Mouse (Mus musculus) left cerebral cortex, postnatal 36 days (tissue): ENCODE measurements around the gene Gm18336. TPM values are rescaled to one million over a fixed set of nuclear protein-coding genes. Genes with fewer than 3 reads are reported as not detected.
"Not testable (repeated sequence)": the region's sequence is repeated elsewhere in the genome, so short reads cannot be mapped to it uniquely, and the experiment has no call there.

Source experiments
- DNase-seq, 2 experiments: peaks; one replicate each; pipeline ENCODE4 v3.0.0; 2021 to 2022; ENCODE audit warnings: low spot score in 2 of 2, mixed read lengths in 1 of 2
- intact Hi-C: fragments of 180-260 bp; cut with DNase I; formaldehyde crosslinking; loops from one replicate; pipeline ENCODE4 v1.15.1; 2025
- total RNA-seq, 2 experiments: library from RNA; stranded (reverse); gene quantifications; 2 replicates each; pipeline ENCODE4 v1.2.3; 2021

The Gm18336 gene
- total RNA-seq, result not detected

DNA sequence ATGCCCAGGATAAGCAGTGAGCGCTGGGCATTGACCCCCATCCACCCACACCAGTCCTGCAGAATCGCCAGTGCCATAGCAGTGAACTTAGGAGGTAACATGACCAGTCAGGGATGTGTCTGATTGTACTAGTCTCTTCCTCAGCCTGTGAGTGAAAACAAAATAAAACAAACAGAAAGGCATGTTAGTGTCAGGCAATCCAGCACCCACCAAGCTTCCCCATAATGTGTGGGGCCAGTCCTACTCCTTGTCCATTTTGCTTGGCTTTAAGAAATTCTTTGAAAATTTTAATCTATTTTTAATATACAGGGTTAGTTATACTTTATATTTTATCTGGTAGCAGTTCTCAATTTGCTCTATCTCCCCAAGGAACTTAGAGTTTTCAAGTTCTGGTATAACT is at the start of gene Gm18336:
TSS of gene Gm18336 (minus strand) at position 101 of the 400 bp plus-strand sequence.
- DNase-seq, intact Hi-C loops: not testable (repeated sequence)

DNA sequence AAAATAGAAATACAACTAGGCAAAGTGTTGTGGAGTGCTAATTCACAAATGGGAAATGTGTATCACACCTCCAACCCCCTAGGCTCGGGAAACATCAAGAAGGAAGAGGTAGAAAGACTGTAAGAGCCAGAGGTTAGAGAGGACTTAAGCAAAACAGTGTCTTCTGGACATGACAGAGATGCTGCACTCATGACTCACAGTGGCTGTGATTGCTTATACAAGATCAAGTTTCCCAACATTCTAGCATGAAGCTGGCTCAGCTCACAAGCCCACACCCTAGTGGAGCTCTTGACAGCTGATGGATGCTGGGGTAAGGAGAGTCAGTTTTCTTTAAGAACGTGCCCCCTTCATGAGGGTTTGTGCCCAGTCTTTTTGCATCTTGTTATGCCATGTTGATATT is 42.9 kb upstream of the Gm18336 start:
- intact Hi-C loops, result no loop called here
- DNase-seq, result no peak

DNA sequence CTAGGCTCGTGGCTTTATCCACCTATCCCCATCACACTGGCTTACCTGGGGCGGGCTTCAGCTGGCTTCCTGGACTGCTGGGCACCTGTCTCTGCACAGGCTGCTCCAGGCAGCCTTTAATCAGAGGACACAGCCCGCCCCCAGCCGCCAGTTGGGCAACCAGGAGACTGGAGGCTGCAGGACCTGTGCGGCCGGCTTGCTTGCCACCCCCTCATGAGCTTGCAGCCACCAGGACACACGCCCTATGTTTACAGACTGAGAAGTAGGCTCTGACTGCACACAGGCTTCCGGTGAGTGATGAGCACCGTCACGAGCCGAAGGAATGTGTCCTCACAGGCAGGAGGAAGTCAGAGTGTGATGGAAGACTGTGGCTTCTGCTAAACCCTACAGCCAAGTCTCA is 36.7 kb upstream of the Gm18336 start, which contains the start of gene Trex2:
TSS of gene Trex2 (minus strand) at position 93 of the 400 bp plus-strand sequence.
- intact Hi-C loops, result no loop called here
- DNase-seq, result no peak

DNA sequence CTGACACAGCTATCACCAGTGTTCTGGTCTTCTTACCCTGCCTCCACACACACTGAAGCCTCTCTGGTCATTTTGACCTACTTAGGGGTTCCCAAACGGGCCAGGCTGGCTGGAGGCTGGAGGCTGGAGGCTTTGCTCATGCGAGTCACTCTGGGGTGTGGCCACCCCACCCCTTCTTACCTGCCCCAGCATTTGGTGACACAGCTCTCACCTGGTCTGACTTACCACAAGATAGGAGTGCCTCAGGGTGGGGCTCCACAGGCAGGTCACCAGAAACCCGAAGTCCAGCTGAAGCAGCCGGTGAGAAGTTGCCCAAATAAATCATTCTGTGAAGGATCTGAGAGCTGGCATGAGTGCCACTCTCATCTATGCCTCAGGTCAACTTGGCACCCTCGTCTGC is 34.3 kb upstream of the Gm18336 start:
- intact Hi-C loops, result loop anchor here (5.0 kb wide), 1 partner anchor 121 kb away; no protein-coding TSS in a partner anchor
- DNase-seq, result no peak

DNA sequence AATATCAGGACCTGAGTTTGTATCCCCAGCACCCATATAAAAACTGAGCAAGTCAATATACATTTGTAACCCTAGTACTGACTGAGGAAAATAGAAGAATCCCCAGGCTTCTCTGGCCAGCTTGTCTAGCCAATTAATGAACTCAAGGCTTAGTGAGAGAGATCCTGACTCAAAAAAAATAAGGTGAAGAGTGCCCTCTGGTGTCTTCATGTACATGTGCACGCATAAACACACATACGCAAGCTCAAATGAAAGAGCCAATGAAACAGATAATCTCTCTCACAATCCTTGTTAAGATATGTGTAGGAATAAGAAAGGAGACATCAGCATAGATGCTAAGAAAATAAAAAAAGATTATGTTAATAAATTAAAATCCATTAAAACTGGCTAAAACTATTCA is 31.5 kb upstream of the Gm18336 start:
- no peak for DNase-seq
- intact Hi-C loops, result loop anchor here (5.0 kb wide), 1 partner anchor 118 kb away; no protein-coding TSS in a partner anchor

DNA sequence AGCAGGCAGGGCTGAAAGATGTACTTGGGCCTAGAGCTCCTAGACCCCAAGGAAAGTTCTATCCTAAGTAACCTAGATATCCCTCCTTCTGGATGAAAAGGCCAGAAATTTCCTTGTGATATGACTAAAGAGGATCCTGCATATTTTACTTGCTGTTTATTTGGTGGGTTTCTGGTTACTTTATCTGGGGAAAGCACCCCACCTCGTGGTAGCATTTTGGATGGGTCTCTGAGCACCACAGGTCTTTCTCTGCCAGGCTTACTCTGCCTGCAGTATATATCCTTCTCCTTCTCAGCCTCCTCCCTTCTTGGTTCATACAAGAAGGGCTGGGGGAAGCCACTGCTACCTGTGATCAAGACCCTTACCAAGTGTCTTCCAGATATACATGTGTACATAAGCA is 14.2 kb upstream of the Gm18336 start:
- intact Hi-C loops, result no loop called here
- DNase-seq, result no peak

DNA sequence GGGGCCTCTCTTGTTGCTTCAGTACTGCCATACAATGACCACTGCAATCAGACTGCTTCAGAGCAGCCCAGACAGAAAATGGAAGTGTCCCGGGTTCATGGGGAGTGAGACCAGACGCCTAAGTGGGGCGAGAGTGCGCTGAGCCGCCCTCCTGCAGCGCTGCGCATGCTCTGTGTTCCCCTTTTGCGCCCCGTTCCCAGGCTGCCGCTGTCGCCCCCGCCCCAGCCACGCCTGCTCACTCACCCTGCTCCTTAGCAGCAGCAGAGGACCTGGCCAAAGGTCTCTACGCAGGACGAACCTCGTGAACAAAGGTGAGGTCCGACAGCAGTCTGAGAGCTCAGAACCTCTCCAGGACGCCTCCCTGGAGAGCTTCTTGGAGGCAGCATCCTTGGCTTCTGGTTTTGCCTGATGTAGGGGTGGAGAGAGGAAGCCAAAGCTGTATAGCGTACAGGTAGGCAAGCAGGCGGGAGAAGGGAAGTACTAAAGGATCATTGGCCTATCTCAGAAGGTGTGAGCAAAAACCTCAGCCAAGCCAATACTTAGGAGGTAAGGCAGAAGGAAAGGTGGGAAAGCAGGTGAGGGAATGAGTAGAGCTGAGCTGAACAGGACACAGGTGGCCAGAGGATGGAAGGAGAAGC is 12.5 kb upstream of the Gm18336 start, which contains the start of gene Zfp92:
TSS of gene Zfp92 (plus strand) at position 217 of the 638 bp plus-strand sequence.
- DNase-seq, result peak in 1 of 2 experiments; percentile 33
- intact Hi-C loops, result no loop called here

DNA sequence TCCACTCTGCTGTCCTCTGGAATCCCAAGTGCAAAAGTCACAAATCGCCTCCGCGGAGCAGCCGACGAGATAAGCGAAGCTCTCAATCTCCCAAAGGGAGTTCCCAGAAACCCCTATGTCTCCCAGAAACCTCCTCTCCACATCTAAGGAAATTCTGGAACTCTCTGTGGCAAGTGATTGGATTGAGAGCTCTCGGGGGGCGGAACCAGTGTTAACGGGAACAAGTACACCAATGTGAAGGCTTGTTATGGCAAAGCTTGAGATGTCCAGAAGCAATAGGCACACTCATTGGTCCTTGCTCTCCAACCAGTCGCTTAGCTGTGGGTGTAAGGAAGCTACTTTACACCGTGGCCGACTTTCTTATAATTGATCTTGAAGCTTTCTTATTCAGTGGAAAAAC is 3.1 kb upstream of the Gm18336 start:
- intact Hi-C loops, result no loop called here
- DNase-seq, result no peak

DNA sequence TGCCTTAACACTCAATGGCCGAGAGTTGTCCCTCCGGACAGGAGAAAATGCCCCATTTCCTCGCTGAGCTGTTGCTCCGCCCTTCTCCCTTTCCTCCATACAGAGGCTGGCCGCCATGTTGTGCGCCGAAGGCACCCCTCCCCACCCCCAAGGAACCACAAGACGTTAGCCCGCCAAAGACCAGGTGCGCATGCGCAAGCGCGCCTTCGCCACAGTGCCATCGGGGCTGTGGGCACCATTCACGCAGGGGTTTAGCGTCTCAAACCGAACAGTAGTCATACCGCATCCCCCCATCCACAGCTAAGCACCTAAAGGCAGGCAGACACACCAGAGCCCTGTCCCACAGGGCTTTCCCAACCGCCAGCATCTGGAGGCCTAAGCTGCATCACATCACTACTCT is 2.4 kb upstream of the Gm18336 start:
- intact Hi-C loops, result no loop called here
- no peak for DNase-seq

DNA sequence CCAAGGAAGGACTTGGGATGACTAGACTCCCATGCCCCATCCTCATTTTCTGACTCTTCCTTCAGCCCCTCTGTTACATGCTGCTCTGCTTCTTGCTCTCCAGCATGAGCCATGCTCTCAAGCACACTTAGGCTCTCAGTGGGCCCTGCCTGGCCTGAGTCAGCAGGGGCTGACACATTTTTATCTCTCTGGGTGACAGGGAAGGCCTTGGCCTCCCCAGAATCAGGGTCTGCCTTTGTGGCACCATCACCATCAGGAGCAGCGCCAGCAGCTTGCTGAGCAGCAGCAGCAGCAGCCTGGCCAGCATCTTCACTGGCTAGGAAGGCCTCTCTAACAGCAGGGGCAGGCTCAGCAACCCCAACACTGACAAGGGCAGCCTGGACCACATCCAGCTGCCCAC is 2.1 kb downstream of the Gm18336 start:
- DNase-seq, result no peak
- intact Hi-C loops, result no loop called here

DNA sequence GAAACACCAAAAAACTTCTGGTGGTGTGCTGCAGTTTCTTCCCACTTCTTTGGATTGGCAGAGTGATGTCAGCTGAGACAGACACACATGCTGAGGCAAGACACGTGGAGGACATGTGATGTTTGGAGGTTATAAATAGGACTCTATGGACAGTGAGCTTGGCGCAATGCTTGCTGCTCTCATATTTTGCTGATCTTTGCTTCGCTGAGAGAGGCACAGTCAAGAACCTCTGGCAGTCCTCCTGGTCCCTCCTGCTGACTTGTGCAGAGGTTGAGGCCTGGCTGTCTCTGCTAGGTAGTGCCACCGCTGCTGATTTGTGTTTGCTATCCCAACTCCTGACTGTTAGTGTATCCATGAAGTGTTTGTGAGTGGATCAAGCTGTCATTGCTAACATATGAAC is 7.1 kb downstream of the Gm18336 start:
- intact Hi-C loops, result no loop called here
- no peak for DNase-seq

DNA sequence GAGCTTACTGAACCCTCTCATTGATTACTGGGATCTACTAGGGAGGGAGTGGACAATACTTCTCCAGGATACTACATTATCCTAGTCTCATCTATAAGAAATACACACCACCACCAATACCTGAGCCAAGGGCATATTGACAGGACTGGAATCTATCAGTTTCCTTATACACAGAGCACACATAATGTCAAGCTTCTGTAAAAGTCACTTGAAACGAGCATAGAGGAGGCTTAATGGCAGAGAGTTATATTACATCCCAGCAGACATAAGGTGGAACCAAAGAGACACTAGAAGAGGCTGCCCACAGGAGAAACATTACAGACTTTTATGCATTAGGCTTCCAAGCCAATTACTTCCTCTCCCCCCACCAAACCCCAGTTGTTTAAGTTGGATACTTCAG is 13.6 kb downstream of the Gm18336 start:
- no peak for DNase-seq
- intact Hi-C loops, result no loop called here

DNA sequence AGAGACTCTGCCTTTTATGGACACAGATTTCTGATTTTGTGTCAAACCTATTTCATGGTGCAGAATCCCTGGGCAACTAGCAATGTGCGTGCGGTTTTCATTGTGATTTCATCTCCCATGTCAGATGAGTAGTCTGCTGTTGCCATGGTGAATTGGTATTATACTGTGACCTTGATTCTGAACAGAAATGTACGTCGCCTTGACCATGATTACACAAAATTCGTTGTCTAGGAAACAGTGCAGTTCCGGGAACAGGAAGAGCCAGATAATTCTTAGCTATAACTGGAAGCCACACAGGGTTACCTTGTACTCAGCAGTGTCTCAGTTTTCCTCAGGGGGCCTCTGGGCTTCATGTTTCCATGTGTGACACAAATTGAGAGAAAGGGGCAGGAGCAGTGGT is 14.1 kb downstream of the Gm18336 start:
- intact Hi-C loops, result no loop called here
- no peak for DNase-seq

DNA sequence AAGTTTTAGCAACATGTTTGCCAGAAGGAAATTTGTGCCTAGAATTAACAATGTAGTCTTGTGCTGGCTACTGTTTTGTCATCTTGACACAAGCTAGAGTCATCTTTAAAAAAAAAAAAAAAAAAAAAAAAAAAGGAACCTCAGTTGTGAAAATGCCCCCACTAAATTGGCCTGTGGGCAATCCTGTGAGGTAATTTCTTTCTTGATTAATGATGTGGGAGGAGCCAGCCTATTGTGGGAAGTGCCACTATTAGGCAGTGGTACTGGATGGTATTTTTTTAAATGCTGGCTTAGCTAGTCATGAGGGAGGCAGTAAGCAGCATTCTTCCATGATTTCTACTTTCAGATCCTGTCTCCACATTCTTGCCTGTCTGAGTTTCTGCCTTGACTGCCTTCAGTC is 35.2 kb downstream of the Gm18336 start:
- no peak for DNase-seq
- intact Hi-C loops, result no loop called here

DNA sequence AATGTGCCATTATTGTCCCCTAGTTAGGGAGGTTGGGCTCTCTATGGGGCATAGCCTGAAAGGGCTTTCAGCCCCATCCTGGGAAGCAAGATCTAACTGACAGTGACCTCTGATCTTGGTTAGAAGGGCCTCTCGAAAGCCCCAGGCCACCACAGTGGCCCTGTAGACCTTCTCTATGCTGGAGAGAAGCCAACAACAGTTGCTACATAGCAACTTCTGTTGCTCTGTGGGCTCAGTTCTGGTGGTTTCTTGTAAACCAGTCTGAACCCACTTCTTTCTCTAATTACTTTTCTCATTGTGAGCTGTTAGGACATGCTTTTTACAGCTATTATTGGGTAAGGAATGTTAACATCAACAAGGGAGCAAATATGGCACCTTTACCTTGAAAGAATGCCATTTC is 41.8 kb downstream of the Gm18336 start:
- no peak for DNase-seq
- intact Hi-C loops, result no loop called here

DNA sequence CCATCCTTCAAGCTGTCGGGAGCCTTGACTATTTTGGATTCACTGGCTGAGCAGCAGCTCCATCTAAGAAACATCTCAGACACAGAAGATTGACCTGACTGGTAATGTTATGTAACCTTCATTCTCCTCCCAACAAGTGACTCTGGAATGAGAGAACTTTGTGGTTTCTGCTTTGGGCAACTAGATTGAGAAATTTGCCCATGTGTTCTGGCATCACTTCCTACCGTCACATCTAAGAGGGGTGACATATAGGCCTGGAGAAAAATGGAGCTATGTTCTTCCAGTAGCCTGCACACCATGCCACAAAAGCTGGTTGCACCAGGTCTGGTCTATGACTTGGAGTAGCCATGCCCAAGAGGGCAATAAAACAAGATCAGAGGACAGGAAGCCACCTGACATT is 42.4 kb downstream of the Gm18336 start:
- intact Hi-C loops, result no loop called here
- no peak for DNase-seq

Other genes starting within 250 kb of the Gm18336 start
- not detected for gene Xlr5b, start 249.9 kb downstream of the Gm18336 start, total RNA-seq
- 1 to 10 TPM; 1.2 TPM for gene DXBay18, start 249.3 kb downstream of the Gm18336 start, total RNA-seq
- gene Spin2d, start 221.7 kb downstream of the Gm18336 start, total RNA-seq, result not detected
- gene Xlr3b, start 206.5 kb downstream of the Gm18336 start, total RNA-seq, result 10 to 100 TPM in 1 of 2 experiments, 1 to 10 TPM in 1; 2.3 to 10.1 TPM
- 1 to 10 TPM in 1 of 2 experiments, under 1 TPM in 1; 0.27 to 1.3 TPM for gene Xlr4b, start 184.4 kb downstream of the Gm18336 start, total RNA-seq
- 10 to 100 TPM; 14.9 to 17.3 TPM for gene F8a, start 170.4 kb downstream of the Gm18336 start, total RNA-seq
- not detected for gene Xlr4c, start 155.6 kb downstream of the Gm18336 start, total RNA-seq
- gene Xlr3c, start 133.3 kb downstream of the Gm18336 start, total RNA-seq, result not detected
- not detected for gene Xlr5a, start 105.8 kb downstream of the Gm18336 start, total RNA-seq
- gene Xlr5c, start 105.8 kb downstream of the Gm18336 start, total RNA-seq, result not detected
- not detected for gene Gm45015, start 61.9 kb downstream of the Gm18336 start, total RNA-seq
- gene Zfp275, start 56.1 kb downstream of the Gm18336 start, total RNA-seq, result 10 to 100 TPM; 17.7 to 20.3 TPM
- gene Zfp92, start 12.4 kb upstream of the Gm18336 start, total RNA-seq, result 1 to 10 TPM; 1.2 to 2.8 TPM
- not detected for gene Trex2, start 36.6 kb upstream of the Gm18336 start, total RNA-seq
- 1 to 10 TPM; 6.7 to 8.9 TPM for gene Haus7, start 60.3 kb upstream of the Gm18336 start, total RNA-seq
- 10 to 100 TPM; 15.2 to 19.5 TPM for gene Bgn, start 84.9 kb upstream of the Gm18336 start, total RNA-seq
- gene Atp2b3, start 104.3 kb upstream of the Gm18336 start, total RNA-seq, result 10 to 100 TPM; 95.2 to 98.6 TPM
- 1 to 10 TPM in 1 of 2 experiments, under 1 TPM in 1; 0.75 to 1.0 TPM for gene Dusp9, start 240.7 kb upstream of the Gm18336 start, total RNA-seq